Mouse (Mus musculus) G1E (cell line): ENCODE measurements around the gene Zfp853.

Experiments used
- CTCF ChIP-seq: IDR thresholded peaks from 2 replicates; pipeline ENCODE4 v1.5.1; 2012; ENCODE audit warnings: low read depth, low read length, inconsistent platforms, mixed read lengths
- TAL1 ChIP-seq: conservative IDR thresholded peaks from 2 replicates; pipeline ENCODE4 v1.6.1; 2012; ENCODE audit warnings: low read depth, low read length, inconsistent platforms, mixed read lengths

DNA sequence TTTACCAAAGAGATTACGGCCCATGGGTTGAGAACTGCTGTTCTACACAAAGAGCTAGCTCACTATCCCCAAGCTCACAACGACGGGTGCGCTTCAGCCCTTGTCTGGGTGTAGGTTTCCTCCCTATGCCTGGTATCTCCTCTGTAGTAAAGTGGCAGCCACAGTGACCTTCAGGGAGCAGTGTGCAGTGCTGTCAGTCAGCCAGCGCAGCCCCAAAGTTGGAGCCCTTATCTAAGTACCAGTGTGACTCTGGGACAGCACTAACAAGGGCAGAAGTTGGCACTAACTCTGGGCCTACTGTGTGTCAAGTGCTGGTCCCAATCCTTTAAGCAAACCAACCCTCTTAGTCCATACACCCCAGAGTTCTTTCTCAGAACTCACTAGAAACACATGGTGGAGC is 15.4 kb upstream of the Zfp853 start:
- TF ChIP-seq CTCF = no peak
- no peak for TF ChIP-seq TAL1
